Mouse (Mus musculus) myocyte (in vitro differentiated cells): ENCODE results near the gene Ankrd23. TPM values are rescaled to one million over a fixed set of nuclear protein-coding genes. Genes with fewer than 3 reads are reported as not detected.

Experiments
- H3K27me3 ChIP-seq: one replicate; pipeline ENCODE4 v1.6.1; 2011; ENCODE audit not compliant: control insufficient read depth, insufficient read depth, insufficient read length
- H3K36me3 ChIP-seq: one replicate; pipeline ENCODE4 v1.6.1; 2011; ENCODE audit not compliant: control insufficient read depth, insufficient read depth
- H3K4me2 ChIP-seq: one replicate; pipeline ENCODE4 v1.6.1; 2011; ENCODE audit warnings: low read depth, control low read depth
- H3K4me3 ChIP-seq: one replicate; pipeline ENCODE4 v1.5.1; 2011; ENCODE audit warnings: mild to moderate bottlenecking, control low read depth, moderate library complexity
- H3K79me2 ChIP-seq: one replicate; pipeline ENCODE4 v1.6.1; 2011; ENCODE audit not compliant: control insufficient read depth, insufficient read depth
- H3ac ChIP-seq: one replicate; pipeline ENCODE4 v1.6.1; 2011; ENCODE audit not compliant: control insufficient read depth, insufficient read length
- CEBPB ChIP-seq: IDR thresholded peaks from 2 replicates; pipeline ENCODE4 v1.6.1; 2011; ENCODE audit warnings: mild to moderate bottlenecking, moderate library complexity; ENCODE audit not compliant: poor library complexity, insufficient read depth, severe bottlenecking
- E2F4 ChIP-seq: IDR thresholded peaks from one replicate; pipeline ENCODE4 v1.6.1; 2011; ENCODE audit warnings: mild to moderate bottlenecking, control low read depth, moderate library complexity; ENCODE audit not compliant: insufficient read depth
- MAX ChIP-seq: IDR thresholded peaks from one replicate; pipeline ENCODE4 v1.6.1; 2011; ENCODE audit warnings: low read depth, mild to moderate bottlenecking, control low read depth
- MYOD1 ChIP-seq, 3 experiments: IDR thresholded peaks; one replicate each; pipeline ENCODE4 v1.6.1; 2011; ENCODE audit warnings: control low read depth in 2 of 3, low read depth in 2 of 3, mild to moderate bottlenecking in 2 of 3, moderate library complexity in 1 of 3; ENCODE audit not compliant: insufficient read length in 2 of 3, control insufficient read depth in 1 of 3
- MYOG ChIP-seq, 3 experiments: IDR thresholded peaks; one replicate each; pipeline ENCODE4 v1.6.1; 2011; ENCODE audit warnings: control low read depth in 2 of 3, low read depth in 2 of 3, mild to moderate bottlenecking in 2 of 3; ENCODE audit not compliant: insufficient read length in 2 of 3, control insufficient read depth in 1 of 3, insufficient read depth in 1 of 3
- POLR2A ChIP-seq: IDR thresholded peaks from one replicate; pipeline ENCODE4 v1.6.1; 2011; ENCODE audit warnings: low read depth, mild to moderate bottlenecking, control low read depth, moderate library complexity; ENCODE audit not compliant: insufficient read length
- POLR2AphosphoS2 ChIP-seq: IDR thresholded peaks from one replicate; pipeline ENCODE4 v1.6.1; 2011; ENCODE audit warnings: low read depth, control low read depth; ENCODE audit not compliant: insufficient read length
- REST ChIP-seq: IDR thresholded peaks from one replicate; pipeline ENCODE4 v1.6.1; 2011; ENCODE audit warnings: mild to moderate bottlenecking, control low read depth, moderate library complexity; ENCODE audit not compliant: insufficient read depth, insufficient read length
- SRF ChIP-seq: IDR thresholded peaks from one replicate; pipeline ENCODE4 v1.6.1; 2011; ENCODE audit warnings: low read depth; ENCODE audit not compliant: control insufficient read depth, insufficient read length
- TCF12 ChIP-seq: IDR thresholded peaks from one replicate; pipeline ENCODE4 v1.6.1; 2011; ENCODE audit warnings: mild to moderate bottlenecking, control low read depth; ENCODE audit not compliant: poor library complexity, insufficient read depth, severe bottlenecking
- TCF3 ChIP-seq: IDR thresholded peaks from one replicate; pipeline ENCODE4 v1.6.1; 2011; ENCODE audit warnings: low read depth, control low read depth; ENCODE audit not compliant: insufficient read length
- USF1 ChIP-seq: IDR thresholded peaks from one replicate; pipeline ENCODE4 v1.6.1; 2011; ENCODE audit warnings: low read depth, mild to moderate bottlenecking, control low read depth, moderate library complexity
- polyA plus RNA-seq: library from polyadenylated mRNA; unstranded; fragments of >200 nt; fragmentation: generic; extraction: Trizol; gene quantifications from one replicate; pipeline ENCODE4 v1.2.1, GENCODE M21; 2012; ENCODE audit warnings: missing spikeins

The Ankrd23 gene
- polyA plus RNA-seq, 1 experiment: 78.6 TPM

- Histone ChIP-seq H3K27me3 (no peaks in the 10 kb centered on the region), H3K4me2 (peak overlapping the region; percentile 72), H3K4me3 (no peak overlapping the region), H3K36me3 (peaks cover 13% of the 10 kb centered on the region), H3K79me2 (no peaks in the 10 kb centered on the region), H3ac (no peak overlapping the region)
- TF ChIP-seq CEBPB: no peak
- TF ChIP-seq MAX: no peak
- no peak for TF ChIP-seq TCF3
- no peak for TF ChIP-seq TCF12
- TF ChIP-seq E2F4: no peak
- TF ChIP-seq MYOD1 (IDR thresholded peaks at IDR 0.05; ENCODE audit: control insufficient read depth in 1 of 3, insufficient read length in 2 of 3, low read depth in 2 of 3): no peak
- TF ChIP-seq POLR2A: no peak
- TF ChIP-seq POLR2AphosphoS2: no peak
- no peak for TF ChIP-seq SRF
- TF ChIP-seq USF1: no peak
- no peak for TF ChIP-seq MYOG (IDR thresholded peaks at IDR 0.05; ENCODE audit: control insufficient read depth in 1 of 3, insufficient read depth in 1 of 3, insufficient read length in 2 of 3, low read depth in 2 of 3)
Observed at GRCm38 (mm10) chr1:36524058-36524457, 12.6 kb downstream of the Ankrd23 start.

- TF ChIP-seq CEBPB (no peak), SRF (no peak), POLR2AphosphoS2 (no peak), POLR2A (no peak), MYOG (IDR thresholded peaks at IDR 0.05; ENCODE audit: control insufficient read depth in 1 of 3, insufficient read depth in 1 of 3, insufficient read length in 2 of 3, low read depth in 2 of 3) (peak in 2 of 3 experiments; percentile 6 to 87), MAX (no peak), TCF3 (peak; percentile 36), MYOD1 (IDR thresholded peaks at IDR 0.05; ENCODE audit: control insufficient read depth in 1 of 3, insufficient read length in 2 of 3, low read depth in 2 of 3) (peak; percentile 97 to 98 (median 98)), TCF12 (peak; percentile 73), REST (no peak), USF1 (no peak), E2F4 (no peak)
- H3K4me3 ChIP-seq: no peak overlapping the region
- peak overlapping the region; percentile 72 for H3K4me2 ChIP-seq
Observed at GRCm38 (mm10) chr1:36523332-36524013, 13.2 kb downstream of the Ankrd23 start.

GRCm38 (mm10) chr1:36522210-36522609, 14.5 kb downstream of the Ankrd23 start:
- Histone ChIP-seq H3K4me3 (no peak overlapping the region), H3K36me3 (peaks cover 13% of the 10 kb centered on the region)
- TF ChIP-seq SRF: no peak
- TF ChIP-seq REST: no peak
- no peak for TF ChIP-seq TCF3
- no peak for TF ChIP-seq TCF12
- no peak for TF ChIP-seq POLR2AphosphoS2
- no peak for TF ChIP-seq USF1
- TF ChIP-seq POLR2A: no peak
- TF ChIP-seq MYOG (IDR thresholded peaks at IDR 0.05; ENCODE audit: control insufficient read depth in 1 of 3, insufficient read depth in 1 of 3, insufficient read length in 2 of 3, low read depth in 2 of 3): no peak
- no peak for TF ChIP-seq MAX
- TF ChIP-seq MYOD1 (IDR thresholded peaks at IDR 0.05; ENCODE audit: control insufficient read depth in 1 of 3, insufficient read length in 2 of 3, low read depth in 2 of 3): no peak
- TF ChIP-seq E2F4: no peak
- no peak for TF ChIP-seq CEBPB

More at GRCm38 (mm10) chr1:36523332-36524013, 13.2 kb downstream of the Ankrd23 start:
- Histone ChIP-seq H3ac (no peak overlapping the region), H3K27me3 (no peaks in the 10 kb centered on the region), H3K36me3 (peaks cover 13% of the 10 kb centered on the region), H3K79me2 (no peaks in the 10 kb centered on the region)

GRCm38 (mm10) chr1:36519626-36520025, 17.1 kb downstream of the Ankrd23 start:
- TF ChIP-seq TCF12 (no peak), MAX (no peak), MYOD1 (IDR thresholded peaks at IDR 0.05; ENCODE audit: control insufficient read depth in 1 of 3, insufficient read length in 2 of 3, low read depth in 2 of 3) (no peak), CEBPB (no peak), USF1 (no peak), SRF (no peak), POLR2A (no peak), MYOG (IDR thresholded peaks at IDR 0.05; ENCODE audit: control insufficient read depth in 1 of 3, insufficient read depth in 1 of 3, insufficient read length in 2 of 3, low read depth in 2 of 3) (no peak), E2F4 (no peak), POLR2AphosphoS2 (no peak), REST (no peak), TCF3 (no peak)
- H3K4me2 ChIP-seq: no peak overlapping the region
- peaks cover 21% of the 10 kb centered on the region for H3K79me2 ChIP-seq
- no peak overlapping the region for H3ac ChIP-seq
- no peak overlapping the region for H3K4me3 ChIP-seq
- H3K27me3 ChIP-seq: no peaks in the 10 kb centered on the region
- peaks cover 9% of the 10 kb centered on the region for H3K36me3 ChIP-seq

More at GRCm38 (mm10) chr1:36522210-36522609, 14.5 kb downstream of the Ankrd23 start:
- Histone ChIP-seq H3K79me2 (no peaks in the 10 kb centered on the region), H3K27me3 (no peaks in the 10 kb centered on the region), H3K4me2 (no peak overlapping the region), H3ac (no peak overlapping the region)
